Mouse (Mus musculus): Measurements from ENCODE around the gene Tubal3. TPM values are rescaled to one million over a fixed set of nuclear protein-coding genes. Genes with fewer than 3 reads are reported as not detected.

Tubal3 gene
- total and polyA plus RNA-seq, 2 experiments from 2014 or later = 0.05 TPM; not detected in 1

DNA sequence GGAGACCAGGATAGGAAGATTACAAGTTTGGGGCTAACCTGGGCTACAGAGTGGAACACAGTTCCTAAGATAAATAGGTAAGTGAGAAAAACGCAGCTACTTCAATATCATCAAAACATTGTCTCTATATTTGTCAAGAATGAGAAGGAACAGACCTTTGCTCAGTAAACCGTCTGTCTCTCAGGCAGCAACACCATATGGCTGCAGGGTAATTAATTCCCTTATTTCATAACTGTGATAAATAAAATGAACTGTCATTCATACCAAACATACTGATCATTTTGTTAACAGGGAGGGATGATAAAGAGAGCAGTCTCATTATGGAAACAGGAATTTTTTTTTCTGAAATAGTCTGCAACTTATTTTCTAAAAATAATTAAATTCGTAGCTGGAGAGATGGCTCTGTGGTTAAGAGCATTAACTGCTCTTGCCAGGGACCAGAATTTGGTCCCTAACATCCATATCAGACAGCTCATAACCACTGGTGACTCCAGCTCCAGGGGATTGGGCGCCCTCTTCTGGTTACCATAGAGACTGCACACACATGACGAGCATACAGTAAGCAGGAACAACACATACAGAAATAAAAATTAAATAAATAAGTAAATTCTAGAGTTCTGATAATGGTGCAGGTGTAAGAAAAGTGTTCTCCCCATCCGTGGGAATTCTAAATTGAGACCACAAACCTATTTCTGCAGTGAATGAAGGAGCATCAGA is 33.3 kb downstream of the Tubal3 start:
- WGBS = 70% methylated on average over 6 of the region's 6 CpGs
- no peak; the same call in 1 of the 2 replicates for TF ChIP-seq CTCF (IDR thresholded peaks at IDR 0.05; ENCODE audit: low read depth)

DNA sequence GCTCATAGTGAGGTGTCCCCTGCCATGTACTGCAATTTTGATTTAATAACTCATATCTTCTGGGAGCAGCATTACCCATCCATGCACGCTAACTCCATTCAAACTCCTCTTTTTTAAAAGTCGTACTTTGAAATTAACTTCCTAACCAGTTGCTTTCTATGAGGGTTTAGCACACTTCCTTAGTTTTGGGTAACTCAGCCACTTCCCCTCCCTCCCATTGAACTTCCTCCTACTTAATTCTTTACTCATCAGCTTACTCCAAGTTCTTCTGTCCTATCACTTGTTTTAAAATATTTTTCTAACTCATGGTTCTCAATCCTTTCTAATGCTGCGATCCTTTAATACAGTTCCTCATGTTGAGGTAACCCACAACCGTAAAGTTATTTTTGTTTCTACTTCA is 50.8 kb downstream of the Tubal3 start:
- H3K9me3 ChIP-seq (ENCODE audit: low read length) = no peaks in the 10 kb centered on the region
- no peak overlapping the region for H3K4me3 ChIP-seq (ENCODE audit: low read depth, low read length)
- no peak overlapping the region for H3K27ac ChIP-seq (ENCODE audit: low read depth, low read length)
- H3K4me1 ChIP-seq (ENCODE audit: insufficient read depth) = no peaks in the 10 kb centered on the region
- H3K36me3 ChIP-seq (ENCODE audit: insufficient read depth) = no peaks in the 10 kb centered on the region
- H3K9ac ChIP-seq = no peak overlapping the region
- 93% methylated on average over 4 of the region's 4 CpGs for WGBS
- ATAC-seq (no peak), DNase-seq (no peak)
- no peak for TF ChIP-seq CTCF (IDR thresholded peaks at IDR 0.05; ENCODE audit: low read depth)
- no peak overlapping the region for H3K4me2 ChIP-seq (ENCODE audit: low read depth)
- no peaks in the 10 kb centered on the region for H3K27me3 ChIP-seq (ENCODE audit: insufficient read depth, low read length)

More for the DNA sequence above, 33.3 kb downstream of the Tubal3 start:
- peak; percentile 1 for DNase-seq
- H3K36me3 ChIP-seq (ENCODE audit: insufficient read depth) = no peaks in the 10 kb centered on the region
- no peak overlapping the region for H3K9ac ChIP-seq
- no peak overlapping the region for H3K4me2 ChIP-seq (ENCODE audit: low read depth)
- H3K4me1 ChIP-seq (ENCODE audit: insufficient read depth) = no peaks in the 10 kb centered on the region
- no peak overlapping the region for H3K4me3 ChIP-seq (ENCODE audit: low read depth, low read length)
- H3K9me3 ChIP-seq (ENCODE audit: low read length) = no peaks in the 10 kb centered on the region
- no peak overlapping the region for H3K27ac ChIP-seq (ENCODE audit: low read depth, low read length)
- H3K27me3 ChIP-seq (ENCODE audit: insufficient read depth, low read length) = no peaks in the 10 kb centered on the region
- ATAC-seq = peak; percentile 56; the same call in 1 of the 2 replicates

Small RNAs within 50 kb of the gene (microRNA-seq; reads per million reads assigned to microRNA genes)
- gene Gm22460 = 0 reads per million in 2 experiments

Other genes with a start within 250 kb of the Tubal3 start
- not detected in 2 replicates for gene Calml3, start 114.0 kb upstream of the Tubal3 start, total RNA-seq (2014; rRNA removed)
- not detected in 2 replicates for gene Calml3, start 114.0 kb upstream of the Tubal3 start, polyA plus RNA-seq (2015; fragmentation: Nextera tagmentation; extraction: Ambion mirVana)
- not detected in 2 replicates for gene Calm4, start 80.5 kb upstream of the Tubal3 start, total RNA-seq (2014; rRNA removed)
- not detected in 2 replicates for gene Calm4, start 80.5 kb upstream of the Tubal3 start, polyA plus RNA-seq (2015; fragmentation: Nextera tagmentation; extraction: Ambion mirVana)
- not detected in 2 replicates for gene Calm5, start 64.1 kb upstream of the Tubal3 start, total RNA-seq (2014; rRNA removed)
- not detected in 2 replicates for gene Calm5, start 64.1 kb upstream of the Tubal3 start, polyA plus RNA-seq (2015; fragmentation: Nextera tagmentation; extraction: Ambion mirVana)
- 12.2 and 20.4 TPM in 2 replicates for gene Net1, start 54 bp upstream of the Tubal3 start, total RNA-seq (2014; rRNA removed)
- gene Net1, start 54 bp upstream of the Tubal3 start, polyA plus RNA-seq (2015; fragmentation: Nextera tagmentation; extraction: Ambion mirVana) = 11.4 and 12.4 TPM in 2 replicates
- gene Ucn3, start 27.1 kb downstream of the Tubal3 start, total RNA-seq (2014; rRNA removed) = 0.38 and 0.57 TPM in 2 replicates
- 0.68 and 0.77 TPM in 2 replicates for gene Ucn3, start 27.1 kb downstream of the Tubal3 start, polyA plus RNA-seq (2015; fragmentation: Nextera tagmentation; extraction: Ambion mirVana)
- 2.2 and 2.6 TPM in 2 replicates for gene Akr1c14, start 130.7 kb downstream of the Tubal3 start, total RNA-seq (2014; rRNA removed)
- gene Akr1c14, start 130.7 kb downstream of the Tubal3 start, polyA plus RNA-seq (2015; fragmentation: Nextera tagmentation; extraction: Ambion mirVana) = 0.71 and 1.1 TPM in 2 replicates
- 0.23 and 0.76 TPM in 2 replicates for gene Akr1c18, start 232.4 kb downstream of the Tubal3 start, total RNA-seq (2014; rRNA removed)
- gene Akr1c18, start 232.4 kb downstream of the Tubal3 start, polyA plus RNA-seq (2015; fragmentation: Nextera tagmentation; extraction: Ambion mirVana) = 1.1 and 2.5 TPM in 2 replicates